Mouse (Mus musculus) ovary, postnatal 10 days (tissue): ENCODE measurements around the gene Enam.
A peak's percentile ranks its signal among the peaks of the same experiment; 100 is the strongest.
"Not testable (repeated sequence)": the region's sequence is repeated elsewhere in the genome, so short reads cannot be mapped to it uniquely, and the experiment has no call there.

Experiments used
- DNase-seq: peaks from one replicate; pipeline ENCODE4 v3.0.0; 2022; ENCODE audit warnings: low spot score

Enam gene

GRCm38 (mm10) chr5:88487675-88488074 lies at the start of gene Enam:
Enam (plus strand) TSS chr5:88487975.
- DNase-seq, result no peak

- no peak for DNase-seq
These were observed 32.1 kb upstream of the Enam start, which contains the start of gene Ambn for GRCm38 (mm10) chr5:88455691-88456090. Ambn (plus strand) TSS chr5:88455991.

- no peak for DNase-seq
These were observed 20.3 kb upstream of the Enam start for GRCm38 (mm10) chr5:88467471-88467870.

GRCm38 (mm10) chr5:88468807-88469704 lies 18.7 kb upstream of the Enam start:
- no peak for DNase-seq

- DNase-seq, result no peak
These were observed 1.2 kb downstream of the Enam start for GRCm38 (mm10) chr5:88489004-88489403.

GRCm38 (mm10) chr5:88491111-88491510 lies 3.3 kb downstream of the Enam start:
- no peak for DNase-seq

GRCm38 (mm10) chr5:88499781-88500180 lies 12.0 kb downstream of the Enam start:
- DNase-seq, result no peak

- DNase-seq, result no peak
These were observed 20.8 kb downstream of the Enam start for GRCm38 (mm10) chr5:88508555-88508954.

GRCm38 (mm10) chr5:88508990-88509389 lies 21.2 kb downstream of the Enam start:
- DNase-seq, result no peak

GRCm38 (mm10) chr5:88519232-88519631 lies 31.5 kb downstream of the Enam start:
- DNase-seq, result no peak

GRCm38 (mm10) chr5:88527657-88528056 lies 39.9 kb downstream of the Enam start, which contains the start of gene Jchain:
Jchain (minus strand) TSS chr5:88527891.
- no peak for DNase-seq

GRCm38 (mm10) chr5:88530908-88531307 lies 43.1 kb downstream of the Enam start:
- no peak for DNase-seq

GRCm38 (mm10) chr5:88534697-88535096 lies 46.9 kb downstream of the Enam start:
- no peak for DNase-seq

- no peak for DNase-seq
These were observed 53.1 kb downstream of the Enam start for GRCm38 (mm10) chr5:88540845-88541244.

GRCm38 (mm10) chr5:88542651-88543282 lies 55.0 kb downstream of the Enam start:
- DNase-seq, result no peak

GRCm38 (mm10) chr5:88544411-88544810 lies 56.6 kb downstream of the Enam start:
- DNase-seq, result not testable (repeated sequence)

GRCm38 (mm10) chr5:88545536-88545935 lies 57.8 kb downstream of the Enam start:
- no peak for DNase-seq

- DNase-seq, result no peak
These were observed 65.7 kb downstream of the Enam start for GRCm38 (mm10) chr5:88553271-88554085.

- peak; percentile 96 for DNase-seq
These were observed 66.5 kb downstream of the Enam start, which contains the start of gene Utp3 for GRCm38 (mm10) chr5:88554086-88554886. Utp3 (plus strand) TSS chr5:88554462.
